Mouse (Mus musculus) liver, adult (tissue): ENCODE results near the gene Lsm12.

Experiments used
- GATA4 ChIP-seq: IDR thresholded peaks from 2 replicates; pipeline ENCODE4 v1.6.1; 2014; ENCODE audit warnings: mild to moderate bottlenecking, low read length; ENCODE audit not compliant: insufficient replicate concordance

The Lsm12 gene

DNA sequence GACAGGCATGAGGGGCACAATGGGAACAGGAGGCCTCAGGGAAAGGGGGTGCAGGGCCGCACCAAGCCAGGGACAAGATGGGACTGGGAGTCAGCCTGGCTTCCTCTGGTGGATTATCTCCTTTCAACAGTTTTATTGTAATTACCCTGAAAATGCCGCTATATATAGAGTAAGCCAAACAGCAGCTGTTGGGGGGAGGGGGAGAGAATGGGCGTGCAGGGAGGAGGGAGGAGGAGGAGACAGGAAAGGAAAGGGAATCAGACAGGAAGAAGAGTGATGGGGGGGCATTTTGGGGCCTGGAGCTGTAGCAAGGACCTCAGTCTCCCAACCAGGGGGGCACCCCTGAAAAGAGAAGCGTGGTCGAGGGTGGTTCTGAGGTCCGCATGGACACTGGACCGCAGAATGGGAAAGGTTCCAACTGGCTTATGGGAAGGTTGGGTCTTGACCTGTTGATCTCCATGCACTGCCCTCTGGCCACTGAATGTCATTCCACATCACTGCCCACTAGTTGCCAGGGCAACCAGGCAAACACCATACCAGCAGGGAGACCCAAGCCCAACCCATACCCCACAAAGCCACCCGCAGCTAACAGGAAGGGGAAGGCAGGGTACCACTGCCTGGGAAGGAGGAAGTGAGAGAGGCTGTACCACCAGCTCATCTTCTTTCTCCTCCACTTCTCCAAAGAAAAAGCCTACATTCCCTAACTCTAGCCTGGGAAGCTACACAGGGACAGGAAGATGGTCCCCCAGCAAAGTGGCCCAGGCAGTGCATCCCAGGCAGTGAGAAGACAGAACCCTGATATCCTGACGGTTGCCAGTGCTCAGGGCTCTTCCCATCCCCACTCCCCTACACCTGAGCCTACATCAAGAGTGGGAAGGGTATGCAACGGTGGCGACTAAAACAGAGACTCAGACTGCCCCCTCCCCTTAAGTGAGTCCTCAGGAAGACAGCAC lies 23.0 kb upstream of the Lsm12 start:
- no peak for TF ChIP-seq GATA4

- TF ChIP-seq GATA4, result no peak
Measured at GRCm38 (mm10) chr11:102206481-102206880, 21.4 kb upstream of the Lsm12 start.

DNA sequence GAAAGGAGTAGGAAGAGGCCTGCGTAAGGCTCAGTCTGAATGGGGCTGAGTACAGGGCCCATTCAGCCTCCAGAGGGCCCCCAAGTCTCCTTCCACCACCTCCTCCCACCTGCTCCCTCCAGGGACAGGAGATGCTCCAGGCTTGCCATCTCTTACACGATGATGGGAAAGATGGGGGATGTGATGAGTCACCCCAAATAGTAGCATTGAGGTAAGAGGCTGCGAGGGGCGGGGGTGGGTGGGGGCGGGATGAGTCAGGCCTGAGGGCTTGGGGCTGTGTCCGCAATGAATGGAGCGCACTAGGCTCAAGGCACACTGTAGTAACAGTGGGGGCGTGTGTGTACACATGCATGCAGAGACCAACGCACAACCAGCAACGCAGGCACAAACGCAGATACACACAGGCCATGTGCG lies 16.3 kb upstream of the Lsm12 start:
- no peak for TF ChIP-seq GATA4

GRCm38 (mm10) chr11:102199856-102200255 lies 14.8 kb upstream of the Lsm12 start:
- TF ChIP-seq GATA4, result no peak

DNA sequence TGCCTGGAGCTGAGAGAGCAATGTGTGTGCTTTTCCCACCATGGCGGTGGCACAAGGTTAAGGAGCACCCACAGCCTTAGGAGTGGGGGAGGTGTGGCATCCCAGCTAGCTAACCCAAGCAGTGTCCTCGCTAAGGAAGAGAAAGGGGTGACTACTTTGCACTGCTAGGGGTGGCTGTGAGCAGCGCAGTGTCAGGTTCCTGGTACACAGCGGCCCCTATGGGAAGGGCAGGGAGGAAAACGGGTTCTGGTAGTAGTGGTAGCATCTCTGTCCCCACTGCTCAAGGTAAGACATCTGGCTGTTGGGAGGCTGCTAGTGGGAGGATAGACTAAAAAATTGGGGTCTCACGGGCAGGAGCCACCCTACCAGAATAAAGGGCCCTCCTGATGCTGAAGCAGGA lies 13.1 kb upstream of the Lsm12 start:
- no peak for TF ChIP-seq GATA4

DNA sequence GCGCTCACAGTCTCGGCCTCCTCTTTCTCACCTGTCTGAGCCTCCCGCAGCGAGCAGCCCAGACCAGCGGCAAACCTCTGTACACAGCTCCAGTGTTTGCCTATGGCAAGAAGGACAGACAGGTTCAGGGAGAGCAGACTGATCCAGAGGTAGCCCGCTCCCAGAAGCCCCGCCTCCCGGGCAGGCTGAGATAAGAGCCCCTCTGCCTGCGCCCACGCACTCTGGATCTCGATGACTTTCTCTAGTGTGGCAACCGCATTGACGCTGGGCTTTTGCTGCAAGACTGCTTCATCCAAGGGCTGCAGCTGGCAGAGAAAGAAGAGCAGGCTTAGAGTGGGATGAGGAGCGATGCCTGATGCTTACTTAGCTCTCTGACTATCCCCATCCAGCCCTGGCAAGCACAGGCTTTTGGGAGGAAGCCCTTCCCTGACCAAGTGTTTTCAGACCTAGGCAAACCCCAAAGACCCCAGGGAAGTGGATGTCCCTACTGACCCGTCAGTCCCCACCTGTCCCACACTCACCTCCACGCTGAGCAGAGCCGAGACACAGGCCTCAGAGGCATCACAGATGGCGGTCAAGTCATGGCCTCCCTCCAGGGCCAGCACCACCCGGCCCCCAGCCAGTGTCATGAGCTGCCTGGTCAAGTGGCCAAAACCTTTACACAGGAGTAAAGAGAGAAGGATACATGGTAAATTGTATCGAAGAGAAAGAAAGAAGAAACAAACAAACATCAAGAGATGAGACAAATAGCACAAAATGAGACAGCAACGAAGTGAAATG lies 11.1 kb upstream of the Lsm12 start:
- no peak for TF ChIP-seq GATA4

- no peak for TF ChIP-seq GATA4
Measured at GRCm38 (mm10) chr11:102193657-102194440, 8.8 kb upstream of the Lsm12 start.

DNA sequence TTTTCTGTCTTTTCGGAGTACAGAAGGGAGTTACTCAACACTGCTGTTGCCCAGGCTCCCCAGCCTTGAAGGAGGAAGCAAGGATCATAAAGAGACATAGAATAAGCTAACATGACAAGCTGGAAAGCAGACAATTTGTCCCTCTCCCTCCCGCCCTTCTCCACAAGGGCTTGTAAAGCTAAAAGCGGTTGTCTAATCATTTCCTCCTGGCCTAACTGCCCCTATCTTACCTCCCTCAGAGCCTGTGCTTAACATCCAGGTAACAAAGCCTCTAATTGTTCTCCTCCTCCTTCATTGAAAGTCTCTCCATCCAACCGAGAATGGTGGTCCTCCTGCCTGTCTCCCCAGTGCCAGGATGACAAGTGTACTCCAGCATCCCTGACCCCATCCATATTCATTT lies 5.8 kb upstream of the Lsm12 start:
- TF ChIP-seq GATA4, result no peak

DNA sequence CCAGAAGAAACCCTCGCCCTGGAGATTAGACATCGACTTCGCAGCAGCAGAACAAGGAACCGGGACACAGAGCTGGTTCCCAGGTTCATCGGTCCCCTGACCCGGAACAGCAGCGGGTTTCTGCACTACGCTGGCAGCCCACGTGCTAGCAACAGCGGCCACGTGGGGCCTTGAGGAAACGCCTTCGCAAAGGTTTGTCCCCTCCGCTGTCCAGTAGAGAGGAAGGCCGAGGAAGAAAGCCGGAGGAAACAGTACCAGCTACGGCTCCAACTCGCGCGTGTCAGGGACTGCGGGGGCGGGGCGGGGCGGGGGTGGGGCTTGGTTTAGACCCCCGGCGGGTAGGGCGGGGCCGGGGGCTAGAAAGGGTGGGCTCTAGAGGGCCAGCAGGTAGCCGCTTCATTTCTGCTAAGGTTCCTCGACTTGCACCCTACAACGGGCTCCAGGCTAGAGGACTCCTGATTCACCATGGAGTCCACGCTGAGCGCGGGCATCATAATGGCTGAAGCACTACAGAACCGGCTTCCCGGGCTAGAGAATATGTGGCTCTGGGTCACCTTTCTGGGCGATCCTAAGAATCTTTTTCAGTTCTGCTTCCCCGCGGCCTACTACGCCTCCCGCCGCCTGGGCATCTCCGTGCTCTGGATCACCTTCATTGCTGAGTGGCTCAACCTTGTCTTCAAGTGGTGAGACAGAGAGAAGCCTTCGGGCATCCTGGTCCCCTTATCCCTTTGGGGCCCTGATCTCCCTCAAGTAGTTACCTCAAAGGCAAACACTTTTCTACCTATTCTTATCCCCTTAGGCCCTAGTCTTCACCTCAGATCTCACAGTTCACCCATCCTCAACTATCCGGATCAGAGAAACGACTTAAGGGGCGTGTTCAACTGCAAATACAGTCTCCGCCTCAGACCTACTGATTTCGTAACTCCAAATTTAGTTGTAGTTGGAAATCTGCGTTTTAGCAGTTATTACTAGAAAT lies 4.7 kb upstream of the Lsm12 start, which contains the start of gene G6pc3:
Gene G6pc3, plus strand, starts transcription at position 160 of the 976 bp plus-strand sequence.
- no peak; the same call in 1 of the 2 replicates for TF ChIP-seq GATA4

- no peak for TF ChIP-seq GATA4
Measured at GRCm38 (mm10) chr11:102188980-102189379, 3.9 kb upstream of the Lsm12 start.

DNA sequence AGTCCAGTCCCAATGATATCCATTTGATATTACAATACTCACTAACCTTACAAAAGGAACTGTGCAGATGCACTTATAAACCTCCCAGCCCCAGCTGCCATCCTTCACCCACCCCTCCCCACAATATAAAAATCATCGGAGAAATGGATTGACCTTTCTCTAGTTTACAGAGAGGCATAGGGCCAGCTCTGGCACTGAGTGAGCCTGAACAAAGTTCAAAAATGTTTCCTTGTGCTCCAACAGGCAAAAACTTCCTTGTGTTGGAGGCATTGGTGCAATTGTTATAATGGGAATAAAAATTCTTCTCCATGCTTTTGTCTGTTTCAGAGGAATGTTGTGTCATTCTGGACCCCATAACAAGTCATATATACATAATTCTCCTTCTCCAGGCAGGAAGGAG lies 1.1 kb upstream of the Lsm12 start:
- TF ChIP-seq GATA4, result no peak

- no peak for TF ChIP-seq GATA4
Measured at GRCm38 (mm10) chr11:102185677-102186076, 581 bp upstream of the Lsm12 start.

DNA sequence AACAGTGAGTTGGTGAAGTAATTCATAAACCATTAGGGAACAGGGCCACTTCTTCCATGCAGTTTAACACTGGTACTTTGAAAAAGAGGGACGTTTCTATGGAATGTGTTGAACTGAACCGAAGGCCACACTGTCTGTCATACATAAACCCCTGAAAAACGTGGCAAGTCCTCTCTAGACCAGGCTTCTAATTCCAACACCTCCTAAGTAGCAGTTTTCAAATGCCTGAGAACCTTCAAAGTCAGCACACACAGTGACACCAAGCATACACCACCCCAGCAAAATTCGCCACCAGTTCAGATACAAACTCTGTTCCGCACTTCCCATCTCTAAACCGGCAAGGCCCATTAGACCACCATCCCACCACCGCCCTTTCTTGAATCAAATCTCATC lies 847 bp downstream of the Lsm12 start:
- TF ChIP-seq GATA4, result no peak

- TF ChIP-seq GATA4, result no peak
Measured at GRCm38 (mm10) chr11:102179836-102180235, 5.3 kb downstream of the Lsm12 start.
